Mouse (Mus musculus) adrenal gland, postnatal 25 days (tissue): ENCODE data around the gene Upk1a. TPM values are rescaled to one million over a fixed set of nuclear protein-coding genes. Genes with fewer than 3 reads are reported as not detected.

Source experiments
- DNase-seq: peaks from one replicate; pipeline ENCODE4 v3.0.0; 2021; ENCODE audit warnings: mixed read lengths
- long read RNA-seq: library from polyadenylated mRNA; stranded (forward); transcript quantifications from one replicate; pipeline ENCODE4 v2.0.0, GENCODE M21; 2021
- total RNA-seq: library from RNA; stranded (reverse); gene quantifications from 2 replicates; pipeline ENCODE4 v1.2.3, GENCODE M21; 2021

Gene Upk1a
- 0.36 TPM in 1 of 2 replicates, not detected in the other for total RNA-seq
- long read RNA-seq = 0 reads

DNA sequence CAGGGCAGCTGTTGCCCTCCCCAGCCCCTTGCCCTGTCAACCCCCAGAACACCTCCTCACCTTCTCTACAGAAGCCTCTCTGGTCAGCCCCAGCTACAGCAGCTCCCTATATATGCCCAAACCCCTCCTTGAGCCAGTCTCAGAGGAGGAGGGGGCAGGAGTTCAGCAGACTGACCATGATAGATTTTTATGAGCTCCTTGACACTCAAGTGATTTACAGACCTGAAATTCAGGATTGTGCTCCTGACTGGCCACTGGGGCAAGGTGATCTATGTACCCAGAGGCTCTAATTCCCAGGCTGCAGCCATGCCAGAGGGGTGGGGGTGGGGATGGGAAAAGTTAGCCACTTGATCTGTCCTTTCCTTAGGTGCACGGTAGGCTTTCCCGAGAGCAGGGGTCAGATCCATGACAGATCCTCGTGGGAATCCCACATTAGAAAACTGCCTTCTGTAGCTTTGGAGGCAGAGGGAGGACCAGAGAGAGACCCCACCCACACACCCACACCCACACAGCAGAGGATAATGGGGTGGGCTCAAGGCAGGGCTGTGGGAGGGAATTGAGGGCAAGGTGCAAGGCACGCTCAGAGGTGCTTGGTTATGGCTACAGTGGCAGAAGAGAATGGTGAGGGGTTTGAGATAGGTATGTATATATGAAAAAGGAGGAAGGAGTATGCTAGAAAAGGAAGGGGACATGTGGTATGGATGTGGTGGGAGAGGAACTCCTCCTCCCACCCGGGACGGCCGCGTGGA lies at the start of gene Upk1a:
Gene Upk1a, minus strand, starts transcription at position 194 of the 749 bp plus-strand sequence.
- DNase-seq = no peak

DNA sequence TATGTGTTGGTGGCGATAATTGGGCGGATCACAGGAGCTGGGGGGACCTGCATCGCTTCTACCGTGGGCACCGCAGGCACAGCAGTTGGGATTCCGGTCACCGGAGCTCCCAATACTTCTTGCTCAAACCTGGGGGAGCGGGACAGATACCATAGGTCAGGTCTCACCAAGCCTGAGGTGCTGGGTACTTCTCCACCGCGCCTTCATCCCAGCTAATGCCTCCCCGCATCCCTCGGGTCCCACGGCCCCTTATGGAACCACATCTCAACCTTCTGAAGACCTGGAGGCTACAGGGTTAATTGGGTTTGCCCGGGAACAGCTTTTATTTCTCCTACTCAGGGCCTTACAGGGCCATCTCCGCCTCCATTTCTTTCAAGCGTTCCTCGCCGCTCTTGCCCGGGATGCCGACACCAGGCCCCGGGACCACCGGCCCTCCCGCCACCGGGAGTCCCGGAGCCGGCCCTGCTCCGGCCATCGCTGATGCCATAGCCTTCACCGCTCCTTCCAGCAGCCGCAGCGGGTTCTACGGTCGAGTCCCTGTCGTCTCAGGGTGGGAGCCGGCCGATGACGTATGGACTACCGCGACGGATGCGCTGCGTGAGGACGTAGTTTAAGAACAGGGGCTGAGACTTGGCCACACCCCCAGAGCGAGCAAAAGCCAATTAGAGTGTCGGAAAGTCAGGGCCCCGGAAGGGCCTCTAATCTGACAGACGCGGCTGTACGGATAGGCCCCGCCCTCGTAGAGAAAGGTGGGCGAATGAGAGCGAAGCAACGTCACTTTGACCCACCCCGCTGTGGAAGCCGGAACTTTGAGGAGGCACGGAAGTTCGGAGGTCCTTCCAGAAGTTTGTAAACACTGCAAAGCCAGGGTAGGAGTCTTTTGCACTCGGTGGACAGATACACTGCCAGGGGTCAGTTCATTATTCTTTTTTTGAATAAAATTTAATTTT lies 37.2 kb upstream of the Upk1a start, which contains the start of gene Rbm42:
Gene Rbm42, minus strand, starts transcription at position 727 of the 950 bp plus-strand sequence.
- peak; percentile 96 for DNase-seq

DNA sequence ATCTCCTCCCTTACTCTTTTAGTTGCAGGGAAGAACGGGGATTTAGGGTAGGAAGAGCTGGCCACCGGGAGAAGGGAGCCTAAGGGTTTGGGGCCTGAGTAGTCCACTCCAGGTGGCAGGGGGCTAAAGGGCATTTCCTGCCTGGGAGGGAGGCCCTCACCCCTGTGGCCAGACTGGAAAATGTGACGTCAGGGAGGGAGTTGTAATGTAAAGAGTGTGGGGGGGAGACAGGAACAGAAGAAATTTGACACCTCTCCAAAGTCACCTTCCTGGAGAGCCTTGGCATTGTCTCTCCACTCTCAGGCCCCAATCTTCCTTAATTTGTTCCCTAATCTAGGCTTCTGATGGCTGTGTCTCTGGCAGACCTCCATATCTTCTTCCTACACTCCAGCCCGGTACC lies 26.4 kb upstream of the Upk1a start:
- DNase-seq = no peak

DNA sequence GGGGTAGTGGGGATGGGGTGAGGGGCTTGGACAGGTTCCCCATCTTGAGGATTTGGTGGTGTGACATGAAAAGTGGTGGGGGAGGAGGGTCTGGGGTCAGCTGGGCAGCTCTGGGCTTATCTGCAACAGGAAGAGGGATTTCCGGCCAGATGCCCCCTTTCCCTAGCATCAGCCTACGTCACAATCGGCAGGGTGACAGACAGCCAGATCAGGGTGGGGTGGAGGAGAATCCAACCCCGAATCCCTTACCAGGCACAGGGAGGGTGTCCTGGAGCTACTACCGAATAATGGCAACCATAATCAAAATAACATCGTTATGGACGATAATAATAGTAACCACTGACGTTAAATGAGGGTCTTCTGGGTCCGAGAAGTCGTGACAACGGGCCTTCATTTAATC lies 23.7 kb upstream of the Upk1a start:
- DNase-seq = no peak

DNA sequence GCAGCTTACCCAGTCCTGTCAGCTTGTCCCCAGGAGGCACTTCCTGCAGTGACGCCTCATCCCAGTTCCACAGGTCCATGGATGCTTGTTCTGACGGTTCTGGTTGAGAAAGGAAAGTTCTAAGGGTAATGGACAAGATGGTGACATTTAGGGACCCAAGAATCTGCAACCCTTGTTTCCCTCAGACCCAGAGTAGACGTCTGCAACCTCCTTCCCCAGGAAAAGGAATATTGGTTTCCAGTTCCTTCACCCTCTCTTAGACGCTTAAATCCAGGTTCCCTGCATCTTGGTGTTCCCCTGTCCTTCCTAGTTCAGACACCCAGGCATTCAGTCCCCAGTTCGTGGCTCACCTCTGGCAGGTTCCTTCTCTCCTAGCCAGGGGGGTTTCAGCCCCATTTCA lies 23.1 kb upstream of the Upk1a start, which contains the start of gene Etv2:
Gene Etv2, minus strand, starts transcription at position 101 of the 400 bp plus-strand sequence.
- DNase-seq = no peak

DNA sequence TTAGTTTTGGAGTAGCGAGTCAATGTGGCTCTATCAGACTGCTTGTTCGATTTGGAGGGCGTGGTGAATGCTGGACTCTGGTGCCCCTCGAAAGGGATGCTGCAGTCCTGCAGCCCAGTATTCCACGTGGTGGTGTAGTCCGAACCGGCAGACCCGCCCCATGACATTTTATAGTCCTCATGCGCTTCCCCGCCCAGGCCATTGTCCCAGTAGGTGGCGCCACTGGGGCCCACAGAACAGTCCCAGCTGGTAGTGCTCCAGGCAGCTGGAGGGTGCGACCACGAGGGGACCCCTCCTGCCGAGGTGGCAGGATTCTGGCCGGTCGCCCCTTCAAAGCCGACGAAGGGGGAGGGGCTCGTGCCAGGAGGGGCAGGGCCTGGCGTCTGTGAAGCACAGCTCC lies 22.0 kb upstream of the Upk1a start:
- peak; percentile 58 for DNase-seq

DNA sequence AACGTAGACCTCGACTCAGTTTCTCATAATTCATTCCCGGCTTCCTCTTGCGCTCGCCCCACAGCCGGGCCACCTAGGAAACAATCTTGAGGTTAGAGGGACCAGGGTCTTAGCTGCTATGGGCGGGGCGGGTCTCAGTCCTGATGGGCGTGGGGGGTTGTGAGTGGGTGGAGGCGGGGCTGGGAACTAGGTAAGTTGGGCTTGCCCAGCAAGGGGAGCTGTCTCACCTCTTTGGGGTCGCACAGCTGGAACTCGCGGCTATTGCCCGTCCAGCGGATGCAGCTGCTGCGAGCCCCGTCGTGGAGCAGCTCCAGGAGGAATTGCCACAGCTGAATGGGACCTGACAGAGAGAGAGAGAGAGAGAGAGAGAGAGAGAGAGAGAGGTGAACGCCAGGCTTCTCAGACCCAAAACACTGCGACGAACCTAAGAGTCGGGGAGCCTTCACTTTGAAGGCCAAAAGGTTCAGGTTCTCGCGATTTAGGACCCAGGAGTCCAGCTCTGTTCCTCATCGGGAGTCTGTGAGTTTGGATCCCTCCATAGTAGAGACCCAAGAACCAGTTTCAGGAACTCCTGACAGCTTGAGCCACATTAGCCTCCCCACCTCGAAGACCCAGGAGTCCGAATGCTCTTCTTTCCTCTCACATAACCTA lies 21.2 kb upstream of the Upk1a start:
- DNase-seq = no peak

DNA sequence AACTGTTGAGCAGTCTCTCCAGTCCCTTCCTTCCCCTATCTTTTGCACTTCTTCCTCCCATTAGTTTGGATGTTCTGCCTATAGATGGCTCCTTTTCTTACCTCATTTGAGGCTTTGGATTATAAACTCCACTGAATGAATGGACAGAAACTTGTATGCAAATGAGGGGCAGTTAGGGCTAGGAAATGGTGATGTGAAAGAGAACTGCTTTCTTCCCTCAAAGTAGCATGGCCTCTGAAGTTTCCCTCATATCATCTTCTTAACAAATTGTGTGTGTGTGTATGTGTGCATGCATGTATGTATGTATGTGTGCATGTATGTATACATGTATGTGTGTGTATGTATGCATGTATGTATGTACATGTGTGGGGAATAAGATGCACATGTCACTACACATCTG lies 16.4 kb upstream of the Upk1a start:
- no peak for DNase-seq

DNA sequence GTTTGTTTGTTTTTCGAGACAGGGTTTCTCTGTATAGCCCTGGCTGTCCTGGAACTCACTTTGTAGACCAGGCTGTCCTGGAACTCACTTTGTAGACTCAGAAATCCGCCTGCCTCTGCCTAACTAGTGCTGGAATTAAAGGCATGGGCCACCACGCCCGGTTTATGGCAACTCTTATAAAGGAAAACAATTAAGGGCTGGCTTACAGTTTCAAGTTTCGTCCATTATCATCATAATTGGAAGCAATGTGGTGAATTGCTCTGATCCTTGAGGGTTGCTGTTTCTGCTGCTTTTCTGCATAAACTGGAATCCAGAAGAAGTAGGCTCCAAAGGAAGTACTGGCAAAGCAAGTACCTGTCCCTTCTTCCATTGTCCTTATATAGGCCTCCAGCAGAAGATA lies 14.0 kb upstream of the Upk1a start:
- DNase-seq = no peak

DNA sequence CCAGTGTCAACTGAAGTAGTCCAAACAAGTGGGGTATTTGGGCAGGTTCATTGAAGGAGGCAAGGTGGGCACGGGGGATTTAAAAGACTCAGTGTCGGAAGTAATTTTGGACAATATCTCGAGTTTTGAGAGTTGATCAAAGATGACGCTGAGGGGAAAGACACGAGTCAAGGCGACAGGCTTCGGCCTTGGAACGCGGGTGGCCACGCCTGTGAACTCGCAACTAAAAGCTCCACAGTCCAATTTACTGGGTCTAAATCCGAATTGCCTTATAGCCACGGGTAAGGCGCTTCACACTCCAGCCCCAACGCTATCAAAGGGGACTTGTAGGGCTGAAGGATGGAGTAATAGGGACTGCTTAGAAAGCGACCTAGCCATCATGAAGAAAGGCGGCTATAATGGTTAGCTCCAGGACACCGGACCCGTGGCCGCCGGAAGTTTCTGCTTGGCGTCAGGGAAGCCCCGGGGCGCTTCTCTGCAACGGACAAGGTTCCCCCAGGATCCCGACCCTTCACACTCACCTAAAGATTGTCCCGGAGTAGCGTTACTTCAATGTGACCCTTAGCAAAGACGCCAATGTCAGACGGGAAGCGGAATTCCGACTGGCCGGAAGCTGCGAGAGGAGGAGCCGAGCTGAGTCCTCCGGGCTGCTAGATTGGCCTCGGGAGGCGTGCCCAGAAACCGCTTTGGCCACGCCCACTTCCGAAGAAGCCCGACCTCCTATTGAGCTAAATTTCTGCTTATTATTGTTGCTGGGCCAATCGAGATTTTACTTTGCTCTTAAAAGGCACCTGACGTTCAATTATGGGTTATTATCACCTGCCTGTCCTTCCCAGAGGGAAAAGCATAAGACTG lies 13.1 kb upstream of the Upk1a start, which contains the start of gene Cox6b1:
Gene Cox6b1, minus strand, starts transcription at position 622 of the 855 bp plus-strand sequence.
- DNase-seq = peak; percentile 86

DNA sequence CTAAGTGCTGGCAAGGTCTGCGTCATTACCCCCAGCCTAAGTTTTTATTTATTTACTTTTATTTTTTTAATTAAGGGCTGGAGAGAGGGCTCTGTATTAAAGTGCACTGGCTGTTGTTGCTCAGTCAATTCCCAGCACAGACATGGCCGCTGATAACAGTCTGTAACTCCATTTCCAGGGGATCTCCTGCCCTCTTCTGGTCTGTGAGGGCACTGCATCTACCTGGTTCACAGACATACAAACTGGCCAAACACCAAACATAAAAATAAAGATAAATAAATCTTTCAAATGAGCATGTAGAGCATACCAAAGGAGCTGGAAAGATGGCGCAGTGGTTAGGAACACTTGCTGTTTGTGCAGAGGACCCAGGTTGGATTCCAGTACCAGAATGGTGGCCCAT lies 6.6 kb upstream of the Upk1a start:
- peak; percentile 23 for DNase-seq

DNA sequence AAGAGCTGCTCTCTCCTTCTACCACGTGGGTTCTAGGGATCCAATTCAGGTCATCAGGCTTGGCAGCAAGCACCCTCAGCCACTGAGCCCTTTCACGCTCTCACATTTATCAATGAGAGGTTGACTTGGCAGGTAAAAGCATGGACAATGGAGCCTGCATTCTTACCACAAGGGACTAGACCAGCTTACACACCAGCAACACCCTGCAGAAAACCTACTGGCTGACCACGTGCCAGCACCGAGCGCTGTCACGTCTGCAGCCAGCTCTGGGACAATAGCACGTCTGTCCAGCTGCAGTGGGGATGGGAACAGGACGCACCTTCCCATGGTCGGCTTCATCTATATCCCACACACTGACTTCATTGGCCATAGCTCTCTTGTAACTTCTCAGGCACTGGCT lies 6.0 kb upstream of the Upk1a start:
- DNase-seq = no peak

DNA sequence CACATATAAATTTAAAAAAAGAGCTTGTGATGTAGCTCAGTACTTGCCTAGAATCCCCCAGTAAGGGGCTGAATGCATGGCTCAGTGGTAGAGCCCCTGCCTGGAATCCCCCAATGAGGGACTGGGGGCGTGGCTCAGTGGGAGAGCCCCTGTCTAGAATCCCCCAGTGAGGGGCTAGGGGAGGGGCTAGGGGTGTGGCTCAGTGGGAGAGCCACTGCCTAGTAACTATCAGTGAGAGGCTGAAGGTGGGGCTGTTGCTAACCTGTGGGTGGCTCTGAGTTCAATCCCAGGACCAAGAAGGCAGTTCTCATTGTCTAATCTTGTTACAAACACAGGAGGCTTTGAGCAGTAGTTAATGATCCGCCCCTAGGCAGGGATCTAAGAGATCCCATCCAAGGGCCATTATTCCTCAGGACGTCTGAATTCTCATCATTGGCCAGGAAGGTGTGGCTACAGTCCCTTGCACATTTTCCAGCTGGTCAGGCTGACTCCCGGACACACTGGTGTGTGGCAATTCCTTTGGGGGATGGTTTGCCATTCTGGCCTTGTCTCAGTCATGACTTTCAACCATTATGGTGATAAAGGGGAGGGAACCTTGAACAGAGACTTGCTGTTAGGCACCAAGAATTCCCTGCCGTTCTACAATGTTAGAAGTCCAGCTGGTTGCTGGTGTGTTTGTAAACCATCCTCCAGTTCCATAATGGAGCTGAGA lies 2.6 kb upstream of the Upk1a start:
- no peak for DNase-seq

DNA sequence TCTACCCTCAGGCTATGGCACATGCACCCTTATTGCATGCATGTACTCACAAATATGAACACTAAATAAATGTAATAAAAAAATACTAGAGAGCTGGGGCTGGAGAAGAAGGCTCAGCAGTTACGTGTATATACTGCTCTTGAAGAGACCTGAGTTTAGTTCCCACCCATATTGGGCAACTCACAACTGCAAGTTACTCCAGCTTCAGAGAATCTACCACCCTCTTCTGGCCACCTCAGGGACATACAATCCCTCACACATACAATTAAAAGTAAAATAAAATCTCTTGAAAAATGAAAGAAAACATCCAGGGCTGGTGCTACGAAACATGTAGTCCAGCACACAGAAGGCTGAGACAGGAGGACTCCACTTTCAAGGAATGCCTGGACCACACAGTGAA lies 1.8 kb upstream of the Upk1a start:
- no peak for DNase-seq

DNA sequence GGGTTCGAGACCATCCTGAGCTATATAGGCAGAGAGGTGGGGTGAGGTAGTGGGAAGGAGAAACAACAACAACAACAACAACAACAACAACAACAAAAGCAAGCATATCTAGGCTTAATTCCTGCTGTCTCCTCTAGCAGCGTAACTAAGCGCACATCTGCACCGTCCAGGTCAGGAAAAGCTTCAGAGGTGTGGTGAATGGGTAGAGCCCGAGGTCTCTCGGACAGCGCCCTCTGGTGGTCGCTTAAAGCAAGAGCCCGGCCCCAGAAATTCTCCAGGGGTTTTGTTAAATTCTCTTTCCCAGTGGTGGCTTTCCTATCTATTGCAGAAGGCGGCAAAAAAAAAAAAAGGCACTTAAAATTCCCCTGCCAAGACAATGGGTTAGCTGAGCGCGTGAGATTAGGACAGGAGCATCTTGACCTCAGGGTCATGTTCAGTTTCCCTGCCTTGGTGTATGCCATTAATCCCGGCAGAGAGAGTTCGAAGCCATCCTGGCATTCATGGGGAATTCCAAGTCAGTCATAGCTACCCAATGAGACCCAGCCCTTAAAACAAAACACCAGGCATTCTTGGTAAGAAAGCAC lies 974 bp upstream of the Upk1a start:
- peak; percentile 65 for DNase-seq

DNA sequence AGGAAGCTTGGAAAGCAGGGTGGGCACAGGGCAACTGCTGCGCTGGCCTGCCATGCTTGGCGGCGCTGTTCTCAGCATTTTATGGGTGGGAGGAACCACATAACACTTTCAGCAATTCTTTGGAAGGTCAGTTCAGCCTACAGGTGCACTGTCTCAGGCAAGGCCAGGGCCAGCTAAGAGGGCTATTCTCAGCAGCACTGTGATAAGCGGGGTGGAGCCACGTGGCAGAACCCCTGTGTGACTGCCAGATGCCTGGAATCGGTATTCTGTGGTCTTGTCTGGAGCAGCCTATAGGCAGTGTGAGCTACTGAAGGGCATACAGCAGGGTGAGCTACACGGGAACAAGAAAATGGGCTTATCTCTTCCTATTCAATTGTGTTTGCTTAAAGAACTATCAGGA lies 2.6 kb downstream of the Upk1a start:
- no peak for DNase-seq

DNA sequence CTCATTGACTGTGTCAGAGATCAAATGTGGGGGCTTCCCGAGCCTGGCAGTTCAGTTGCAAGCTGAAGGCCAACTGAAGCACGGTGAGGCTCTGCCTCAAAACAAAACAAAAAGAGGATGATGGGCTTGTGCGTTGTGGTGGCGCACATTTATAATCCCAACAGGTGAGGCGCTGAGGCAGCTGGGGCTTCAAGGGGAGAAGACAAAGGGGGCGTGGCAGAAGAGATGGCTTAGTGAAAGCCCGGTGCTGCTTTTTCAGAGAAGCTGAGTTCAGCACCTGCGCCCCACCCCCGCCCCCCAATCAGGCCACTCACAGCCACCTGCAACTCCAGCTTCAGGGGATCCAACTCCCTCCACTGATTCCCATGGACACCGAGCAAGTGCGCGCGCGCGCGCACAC lies 4.2 kb downstream of the Upk1a start:
- DNase-seq = no peak

DNA sequence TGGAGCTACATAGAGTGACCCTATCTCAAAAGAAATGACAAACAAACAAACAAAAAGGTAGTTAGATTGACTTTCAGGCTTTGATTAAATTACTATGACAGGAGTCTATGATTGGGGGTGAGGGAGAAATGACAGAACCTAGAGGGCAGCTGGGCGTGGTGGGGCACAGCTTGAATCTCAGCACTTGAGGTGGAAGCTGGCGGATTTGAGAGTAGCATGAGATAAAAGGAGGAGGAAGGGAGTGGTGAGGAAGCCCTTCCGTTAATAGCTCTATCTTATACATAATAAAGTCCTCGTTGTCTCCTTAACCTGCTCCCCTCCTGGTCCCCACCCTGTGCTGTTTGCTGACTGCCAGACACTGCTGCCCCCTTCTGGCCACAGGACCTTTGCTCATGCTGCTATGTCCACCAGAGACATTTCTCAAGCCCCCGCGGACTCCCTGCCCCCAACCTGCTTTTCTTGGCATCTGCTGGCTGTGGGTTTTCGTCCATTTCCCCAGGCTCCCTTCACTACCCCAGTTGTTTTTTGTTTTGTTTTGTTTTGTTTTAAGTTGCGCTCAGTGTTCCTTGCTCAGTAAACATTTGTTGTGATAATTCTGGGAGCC lies 4.8 kb downstream of the Upk1a start:
- DNase-seq = peak; percentile 62

DNA sequence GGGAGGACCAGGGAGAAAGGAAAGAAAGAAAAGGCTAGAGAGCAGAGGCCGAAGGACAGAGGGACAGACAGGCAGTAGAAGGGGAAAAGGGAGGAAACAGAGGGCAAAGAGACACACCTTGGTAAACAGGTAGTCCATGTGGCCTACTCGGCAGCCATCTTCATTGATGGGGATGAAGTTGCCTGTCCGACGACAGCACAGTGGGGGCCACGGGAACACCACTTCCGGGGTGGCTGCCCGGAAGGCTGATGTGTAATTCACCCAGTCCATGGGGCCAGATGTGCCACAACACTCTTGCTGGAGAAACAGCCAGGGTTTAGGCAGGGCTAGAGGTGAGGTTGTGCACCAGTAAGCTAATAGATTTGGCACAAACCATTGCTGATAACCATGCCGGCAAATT lies 7.7 kb downstream of the Upk1a start:
- no peak for DNase-seq

DNA sequence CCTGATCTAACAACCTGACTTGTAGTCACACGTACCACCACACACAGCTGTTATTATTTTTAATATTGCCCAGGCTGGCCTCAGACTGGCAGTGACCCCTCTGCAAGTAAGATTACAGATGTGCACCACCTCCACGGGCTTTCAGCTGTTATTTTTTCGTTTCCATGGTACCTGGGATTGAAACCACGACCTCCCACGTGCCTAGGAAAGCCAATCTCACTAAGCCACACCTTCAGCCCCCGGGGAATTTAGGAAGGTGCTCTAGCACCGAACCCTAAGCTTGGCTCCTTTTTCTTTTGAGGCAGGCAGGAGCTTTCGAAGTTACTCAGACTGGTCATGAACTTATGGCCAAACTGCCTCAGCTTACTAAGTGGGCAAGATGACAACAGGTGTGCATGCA lies 8.2 kb downstream of the Upk1a start:
- DNase-seq = no peak
